22 mouse cellular contexts compared by ENCODE assay signal in genomic region chr3:84383559-84383958, GRCm38 (mm10).
DNase-seq lines count a peak whose midpoint lies in the region; ATAC-seq and TF ChIP-seq lines count a peak whose summit lies in the region.
"Had no signal": no experiment of that assay in that cellular context is flagged by ENCODE, and none has a peak within 500 bp of the region (broad histone marks: within the 10 kb centered on the region; RNA-seq: fewer than 3 reads in every experiment).

No protein-coding gene starts in this region.

- DNase-seq in G1E (ENCODE audit: low spot score) (peak; percentile 57), MEL-GATA-1-ER (ENCODE audit: extremely low read depth, low read depth) (peak; percentile 71)
- DNase-seq in forebrain, embryonic 10.5 days (ENCODE audit: extremely low spot score, low spot score) = no peak
- no peak for DNase-seq in thymus, adult 18-20 months
- DNase-seq: adrenal gland, postnatal 14 days; cerebellum, adult 9-10 months; embryo, embryonic 11 days; gastrocnemius, postnatal 14 days; heart, adult 2 months; thymus, adult 2 months had no signal

- 28% methylated on average over 3 of the region's 3 CpGs for WGBS in liver, embryonic 16.5 days (ENCODE audit: insufficient replicate concordance)
- 76% methylated on average over 3 of the region's 3 CpGs for WGBS in forebrain, embryonic 10.5 days

- peak; percentile 40; the same call in 1 of the 2 replicates for ATAC-seq in G1E (ENCODE audit: extremely low read depth, insufficient number of reproducible peaks, low FRiP score, poor library complexity, severe bottlenecking)
- ATAC-seq in erythroid progenitor cell, adult 5-6 weeks (replicated peaks; ENCODE audit: low FRiP score, poor library complexity, severe bottlenecking) = peak; percentile 95
- peak; percentile 99 for ATAC-seq in liver, embryonic 16.5 days (ENCODE audit: low read depth)
- no peak for ATAC-seq in CD4-positive, CD25-positive, alpha-beta regulatory T cell, adult 4 months
- ATAC-seq: hindbrain, postnatal 0 days; intestine, postnatal 0 days; lung, postnatal 0 days; midbrain, embryonic 13.5 days had no signal

- H3K36me3 ChIP-seq in G1E (replicated peaks) = no peaks in the 10 kb centered on the region
- H3K36me3 ChIP-seq in liver, embryonic 16.5 days (ENCODE audit: control insufficient read depth, insufficient read depth) = no peaks in the 10 kb centered on the region
- no peaks in the 10 kb centered on the region for H3K36me3 ChIP-seq in forebrain, embryonic 10.5 days (replicated peaks)
- H3K36me3 ChIP-seq: forebrain, embryonic 12.5 days; hindbrain, embryonic 10.5 days; limb, embryonic 15.5 days; midbrain, embryonic 13.5 days; neural tube, embryonic 13.5 days had no signal

- peaks cover 60% of the 10 kb centered on the region for H3K4me1 ChIP-seq in G1E (ENCODE audit: insufficient read depth, low read depth, low read length)
- H3K4me1 ChIP-seq in liver, embryonic 16.5 days (ENCODE audit: control insufficient read depth, low read depth, low read length) = peaks cover 25% of the 10 kb centered on the region
- H3K4me1 ChIP-seq in forebrain, embryonic 10.5 days = peaks cover 8% of the 10 kb centered on the region
- H3K4me1 ChIP-seq: limb, embryonic 15.5 days; midbrain, embryonic 13.5 days had no signal

- no peak for TF ChIP-seq CTCF in G1E (IDR thresholded peaks at IDR 0.05; ENCODE audit: low read depth, low read length)

- peak overlapping the region; percentile 56 for H3K9ac ChIP-seq in liver, embryonic 16.5 days (ENCODE audit: low read depth, low read length)
- H3K9ac ChIP-seq: forebrain, embryonic 12.5 days; limb, embryonic 15.5 days; midbrain, embryonic 13.5 days; neural tube, embryonic 13.5 days had no signal

- peak overlapping the region; percentile 85 for H3K27ac ChIP-seq in liver, embryonic 16.5 days (ENCODE audit: low read length)
- H3K27ac ChIP-seq in forebrain, embryonic 10.5 days = no peak overlapping the region
- H3K27ac ChIP-seq: forebrain, embryonic 12.5 days; heart, adult 2 months; hindbrain, embryonic 10.5 days; hindbrain, postnatal 0 days; kidney, postnatal 0 days; limb, embryonic 15.5 days; midbrain, embryonic 13.5 days; neural tube, embryonic 13.5 days had no signal

- no peaks in the 10 kb centered on the region for H3K27me3 ChIP-seq in G1E (ENCODE audit: insufficient read depth, low read length)
- H3K27me3 ChIP-seq in liver, embryonic 16.5 days (ENCODE audit: control insufficient read depth, insufficient read depth, low read depth, low read length) = no peaks in the 10 kb centered on the region
- H3K27me3 ChIP-seq in forebrain, embryonic 10.5 days (ENCODE audit: poor library complexity, severe bottlenecking) = no peaks in the 10 kb centered on the region
- H3K27me3 ChIP-seq: forebrain, embryonic 12.5 days; limb, embryonic 15.5 days; midbrain, embryonic 13.5 days; neural tube, embryonic 13.5 days had no signal

- no peak overlapping the region; the same call in 1 of the 2 replicates for H3K4me3 ChIP-seq in G1E (ENCODE audit: low read depth, low read length)
- H3K4me3 ChIP-seq in liver, embryonic 16.5 days (ENCODE audit: low read depth, low read length) = peak overlapping the region; percentile 12; the same call in 1 of the 2 replicates
- H3K4me3 ChIP-seq in forebrain, embryonic 10.5 days = no peak overlapping the region
- H3K4me3 ChIP-seq: forebrain, embryonic 12.5 days; heart, adult 2 months; hindbrain, embryonic 10.5 days; limb, embryonic 15.5 days; midbrain, embryonic 13.5 days; neural tube, embryonic 13.5 days had no signal

- no peaks in the 10 kb centered on the region for H3K9me3 ChIP-seq in G1E (replicated peaks)
- no peaks in the 10 kb centered on the region for H3K9me3 ChIP-seq in liver, embryonic 16.5 days (replicated peaks; ENCODE audit: control insufficient read depth, low read length)
- no peaks in the 10 kb centered on the region for H3K9me3 ChIP-seq in forebrain, embryonic 10.5 days
- H3K9me3 ChIP-seq: forebrain, embryonic 12.5 days; hindbrain, embryonic 10.5 days; limb, embryonic 15.5 days; midbrain, embryonic 13.5 days; neural tube, embryonic 13.5 days had no signal

- peak overlapping the region; percentile 44 for H3K4me2 ChIP-seq in liver, embryonic 16.5 days (ENCODE audit: low read depth, low read length)
- H3K4me2 ChIP-seq: forebrain, embryonic 12.5 days; limb, embryonic 15.5 days; midbrain, embryonic 13.5 days; neural tube, embryonic 13.5 days had no signal

Comparison
In these comparisons a context has a peak if more than half of its experiments do, and no peak if none do; other contexts are left out.
1. DNase-seq: peak in G1E (single experiment) and MEL-GATA-1-ER (single experiment); none in forebrain, embryonic 10.5 days (single experiment) and thymus, adult 18-20 months (0 of 2).